Mouse (Mus musculus) thymus, adult 2 months (tissue): ENCODE data around the gene Fam122c. TPM values are rescaled to one million over a fixed set of nuclear protein-coding genes. Genes with fewer than 3 reads are reported as not detected.

Experiments used
- DNase-seq: peaks from one replicate; pipeline ENCODE4 v3.0.0; 2021
- H3K27ac ChIP-seq: fragments of 200-500 bp; 2 replicates; pipeline ENCODE4 v1.5.1; 2012; ENCODE audit warnings: low read length, control low read depth; ENCODE audit not compliant: control insufficient read depth, insufficient read depth
- H3K27me3 ChIP-seq: fragments of 200-500 bp; 2 replicates; pipeline ENCODE4 v1.6.1; 2012; ENCODE audit warnings: mild to moderate bottlenecking, low read length, moderate library complexity, mixed read lengths; ENCODE audit not compliant: control insufficient read depth, insufficient read depth
- H3K36me3 ChIP-seq: fragments of 200-500 bp; 2 replicates; pipeline ENCODE4 v1.6.1; 2012; ENCODE audit warnings: mild to moderate bottlenecking, low read length, moderate library complexity; ENCODE audit not compliant: control insufficient read depth, insufficient read depth
- H3K4me1 ChIP-seq: fragments of 200-500 bp; replicated peaks from 2 replicates; pipeline ENCODE4 v1.6.1; 2012; ENCODE audit warnings: low read length; ENCODE audit not compliant: control insufficient read depth, insufficient read depth
- H3K4me3 ChIP-seq: fragments of 200-500 bp; 2 replicates; pipeline ENCODE4 v1.5.1; 2012; ENCODE audit warnings: mild to moderate bottlenecking, low read length, control low read depth, moderate library complexity; ENCODE audit not compliant: control insufficient read depth, insufficient read depth
- CTCF ChIP-seq: fragments of 200-500 bp; IDR thresholded peaks from 2 replicates; pipeline ENCODE4 v1.5.1; 2012; ENCODE audit warnings: mild to moderate bottlenecking, control low read depth, low read length, moderate library complexity, borderline replicate concordance; ENCODE audit not compliant: control insufficient read depth, poor library complexity, insufficient read depth; ENCODE audit errors: extremely low read depth
- POLR2A ChIP-seq: fragments of 200-500 bp; IDR thresholded peaks from 2 replicates; pipeline ENCODE4 v1.6.1; 2012; ENCODE audit warnings: mild to moderate bottlenecking, low read length, control low read depth, moderate library complexity; ENCODE audit not compliant: control insufficient read depth, poor library complexity, insufficient read depth; ENCODE audit errors: extremely low read depth
- WGBS: fragments of 180-500 bp; shearing (Covaris S2); methylation state at CpG from one replicate; pipeline ENCODE4 v1.1.7; 2018; 5-methylcytosine and 5-hydroxymethylcytosine counted together
- polyA plus RNA-seq: library from polyadenylated mRNA; depleted of rRNA; stranded (reverse); fragments of >200 nt; gene quantifications from 2 replicates; pipeline ENCODE4 v1.2.3, GENCODE M21; 2012

The Fam122c gene
- polyA plus RNA-seq, 1 experiment: not detected

- TF ChIP-seq CTCF: no peak
- no peak for TF ChIP-seq POLR2A
- Histone ChIP-seq H3K27me3 (no peaks in the 10 kb centered on the region), H3K36me3 (no peaks in the 10 kb centered on the region), H3K27ac (no peak overlapping the region), H3K4me1 (no peaks in the 10 kb centered on the region), H3K4me3 (no peak overlapping the region)
- 94% methylated on average over 5 of the region's 5 CpGs for WGBS
- DNase-seq: no peak
Measured at GRCm38 (mm10) chrX:53287924-53288323, 14.7 kb downstream of the Fam122c start.

- WGBS: 0% methylated on average over 2 of the region's 2 CpGs
- H3K27ac ChIP-seq: no peak overlapping the region
Measured at GRCm38 (mm10) chrX:53320564-53320963, 47.3 kb downstream of the Fam122c start.

DNA sequence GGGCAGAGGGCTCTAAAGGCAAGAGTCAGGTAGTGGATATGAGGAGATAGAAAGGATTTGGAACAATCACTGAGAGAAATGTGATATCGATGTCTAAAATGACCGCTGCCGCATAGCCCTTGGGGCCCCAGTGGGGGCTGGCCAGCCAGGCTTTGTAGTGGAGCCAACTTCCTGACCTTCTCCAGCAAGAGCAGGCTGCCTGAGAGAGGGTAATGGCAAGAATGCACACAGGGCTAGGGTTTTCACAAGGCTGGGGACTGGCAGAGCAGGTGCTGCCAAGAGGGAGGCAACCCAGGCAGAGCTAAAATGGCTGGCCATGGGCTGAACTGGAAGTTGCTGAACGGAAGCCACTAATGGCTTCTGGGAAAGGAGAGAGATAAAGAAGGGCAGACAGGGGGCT lies 47.9 kb downstream of the Fam122c start:
- no peaks in the 10 kb centered on the region for H3K27me3 ChIP-seq
- DNase-seq: no peak
- TF ChIP-seq POLR2A: no peak
- TF ChIP-seq CTCF: no peak
- WGBS: 89% methylated on average over 4 of the region's 4 CpGs
- no peaks in the 10 kb centered on the region for H3K4me1 ChIP-seq
- no peak overlapping the region for H3K27ac ChIP-seq
- no peaks in the 10 kb centered on the region for H3K36me3 ChIP-seq
- no peak overlapping the region for H3K4me3 ChIP-seq

More at GRCm38 (mm10) chrX:53320564-53320963, 47.3 kb downstream of the Fam122c start:
- H3K36me3 ChIP-seq: no peaks in the 10 kb centered on the region
- DNase-seq: no peak
- H3K4me1 ChIP-seq: no peaks in the 10 kb centered on the region
- TF ChIP-seq POLR2A (no peak), CTCF (no peak)
- no peaks in the 10 kb centered on the region for H3K27me3 ChIP-seq
- H3K4me3 ChIP-seq: no peak overlapping the region

GRCm38 (mm10) chrX:53330396-53330795 lies 57.2 kb downstream of the Fam122c start:
- 93% methylated on average over 4 of the region's 4 CpGs for WGBS
- TF ChIP-seq POLR2A: no peak
- TF ChIP-seq CTCF: no peak
- no peaks in the 10 kb centered on the region for H3K4me1 ChIP-seq
- H3K36me3 ChIP-seq: no peaks in the 10 kb centered on the region
- H3K4me3 ChIP-seq: no peak overlapping the region
- H3K27ac ChIP-seq: no peak overlapping the region
- DNase-seq: no peak
- H3K27me3 ChIP-seq: no peaks in the 10 kb centered on the region

- H3K27me3 ChIP-seq: no peaks in the 10 kb centered on the region
- H3K4me1 ChIP-seq: no peaks in the 10 kb centered on the region
- H3K4me3 ChIP-seq: no peak overlapping the region
- H3K27ac ChIP-seq: no peak overlapping the region
- TF ChIP-seq CTCF (no peak), POLR2A (no peak)
- H3K36me3 ChIP-seq: no peaks in the 10 kb centered on the region
- DNase-seq: no peak
Measured at GRCm38 (mm10) chrX:53337355-53337754, 64.1 kb downstream of the Fam122c start.

- TF ChIP-seq POLR2A (no peak), CTCF (no peak)
- H3K36me3 ChIP-seq: peaks cover 5% of the 10 kb centered on the region
- H3K27me3 ChIP-seq: no peaks in the 10 kb centered on the region
- no peak overlapping the region for H3K27ac ChIP-seq
- WGBS: 57% methylated on average over 2 of the region's 2 CpGs
- H3K4me3 ChIP-seq: no peak overlapping the region
- peak; percentile 59 for DNase-seq
- no peaks in the 10 kb centered on the region for H3K4me1 ChIP-seq
Measured at GRCm38 (mm10) chrX:53341531-53341930, 68.3 kb downstream of the Fam122c start.

DNA sequence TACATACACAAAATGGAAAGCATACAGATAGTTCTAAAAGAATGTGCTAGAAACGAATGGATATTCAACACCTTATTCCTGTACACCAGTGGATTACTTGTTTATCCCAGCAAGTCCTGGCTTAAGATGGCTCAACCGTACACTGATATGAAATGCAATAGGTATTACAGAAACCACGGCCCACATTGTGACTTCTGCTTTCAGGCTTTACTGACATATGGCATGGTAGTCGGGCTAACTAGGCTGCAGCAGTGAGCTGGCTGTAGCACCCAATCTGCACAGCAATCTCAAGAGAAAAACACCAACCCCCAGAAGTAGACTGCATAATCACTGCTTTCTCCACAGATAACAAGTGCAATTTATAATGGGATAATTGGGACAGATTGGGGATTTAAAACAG lies 75.2 kb downstream of the Fam122c start:
- no peak for DNase-seq
- no peak overlapping the region for H3K4me3 ChIP-seq
- H3K4me1 ChIP-seq: no peaks in the 10 kb centered on the region
- peaks cover 12% of the 10 kb centered on the region for H3K36me3 ChIP-seq
- TF ChIP-seq POLR2A (no peak), CTCF (no peak)
- 75% methylated on average over 4 of the region's 4 CpGs for WGBS
- no peak overlapping the region for H3K27ac ChIP-seq
- H3K27me3 ChIP-seq: no peaks in the 10 kb centered on the region
